Mouse (Mus musculus) ES-E14 (cell line): Measurements from ENCODE around the gene Szrd1.

ENCODE experiments used
- CHD2 ChIP-seq: IDR thresholded peaks from 2 replicates; pipeline ENCODE4 v1.6.1; 2014; ENCODE audit warnings: mild to moderate bottlenecking, low read depth, low read length, inconsistent platforms
- HCFC1 ChIP-seq: IDR thresholded peaks from 2 replicates; pipeline ENCODE4 v1.6.1; 2012; ENCODE audit warnings: low read length, inconsistent platforms, borderline replicate concordance; ENCODE audit not compliant: insufficient read depth
- MAFK ChIP-seq: IDR thresholded peaks from 2 replicates; pipeline ENCODE4 v1.6.1; 2014; ENCODE audit warnings: mild to moderate bottlenecking, low read depth, low read length, inconsistent platforms; ENCODE audit not compliant: insufficient read depth
- ZC3H11A ChIP-seq: IDR thresholded peaks from 2 replicates; pipeline ENCODE4 v1.6.1; 2012; ENCODE audit warnings: low read depth, mild to moderate bottlenecking, inconsistent platforms, low read length, borderline replicate concordance
- ZNF384 ChIP-seq: IDR thresholded peaks from 2 replicates; pipeline ENCODE4 v1.6.1; 2012; ENCODE audit warnings: low read depth, low read length, inconsistent platforms

- TF ChIP-seq CHD2 (no peak), MAFK (no peak), ZC3H11A (no peak), HCFC1 (no peak), ZNF384 (no peak)
Observed at GRCm38 (mm10) chr4:141088714-141089113, 50.9 kb downstream of the Szrd1 start.
